Comparison of ENCODE assay signal across 24 mouse cellular contexts in genomic region chr10:75649406-75649995, GRCm38 (mm10). TPM values are rescaled to one million over a fixed set of nuclear protein-coding genes. Genes with fewer than 3 reads are reported as not detected.
DNase-seq lines count a peak whose midpoint lies in the region; ATAC-seq and TF ChIP-seq lines count a peak whose summit lies in the region.
"Had no signal": no experiment of that assay in that cellular context is flagged by ENCODE, and none has a peak within 500 bp of the region (broad histone marks: within the 10 kb centered on the region; RNA-seq: fewer than 3 reads in every experiment).

No protein-coding gene starts in this region.

- H3K9ac ChIP-seq in ES-Bruce4 (ENCODE audit: low read depth, poor library complexity, severe bottlenecking): peak overlapping the region; percentile 25; the same call in 1 of the 2 replicates
- H3K9ac ChIP-seq in intestine, embryonic 16.5 days (ENCODE audit: low read depth, low read length): no peak overlapping the region
- H3K9ac ChIP-seq: embryonic facial prominence, embryonic 13.5 days; forebrain, embryonic 12.5 days; forebrain, embryonic 15.5 days; hindbrain, embryonic 13.5 days; intestine, embryonic 15.5 days had no signal

- ATAC-seq in intestine, embryonic 16.5 days: no peak
- ATAC-seq: forebrain, embryonic 15.5 days; hindbrain, embryonic 16.5 days; intestine, embryonic 15.5 days had no signal

- 95% methylated on average over 4 of the region's 4 CpGs for WGBS in intestine, embryonic 16.5 days

- H3K27ac ChIP-seq in gastrocnemius, adult 2 months: no peak overlapping the region
- H3K27ac ChIP-seq in ES-Bruce4 (ENCODE audit: insufficient read depth, low read length): peak overlapping the region; percentile 91
- H3K27ac ChIP-seq in intestine, embryonic 16.5 days (ENCODE audit: low read length): no peak overlapping the region
- H3K27ac ChIP-seq: embryonic facial prominence, embryonic 10.5 days; embryonic facial prominence, embryonic 13.5 days; forebrain, embryonic 12.5 days; forebrain, embryonic 15.5 days; hindbrain, embryonic 13.5 days; intestine, embryonic 15.5 days had no signal

- H3K4me3 ChIP-seq in gastrocnemius, adult 2 months: no peak overlapping the region
- H3K4me3 ChIP-seq in ES-Bruce4 (ENCODE audit: low read depth, low read length): no peak overlapping the region
- H3K4me3 ChIP-seq in intestine, embryonic 16.5 days (ENCODE audit: low read length): no peak overlapping the region
- H3K4me3 ChIP-seq: embryonic facial prominence, embryonic 10.5 days; embryonic facial prominence, embryonic 13.5 days; erythroblast, embryonic 14.5 days; forebrain, embryonic 12.5 days; forebrain, embryonic 15.5 days; hindbrain, embryonic 13.5 days; intestine, embryonic 15.5 days had no signal

- no peaks in the 10 kb centered on the region for H3K27me3 ChIP-seq in ES-Bruce4 (ENCODE audit: control insufficient read depth, insufficient read depth, low read length, poor library complexity, severe bottlenecking)
- no peaks in the 10 kb centered on the region for H3K27me3 ChIP-seq in intestine, embryonic 16.5 days (replicated peaks; ENCODE audit: control insufficient read depth, insufficient read depth, low read length)
- H3K27me3 ChIP-seq: CH12.LX; embryonic facial prominence, embryonic 13.5 days; forebrain, embryonic 12.5 days; forebrain, embryonic 15.5 days; hindbrain, embryonic 13.5 days; intestine, embryonic 15.5 days had no signal

- intact Hi-C loops in gastrocnemius, adult 2 months (cut with DNase I): no loop called here
- intact Hi-C loops in gastrocnemius, postnatal 36 days (cut with DNase I): no loop called here

- no peak for TF ChIP-seq CTCF in gastrocnemius, adult 2 months (IDR thresholded peaks at IDR 0.05)
- TF ChIP-seq CTCF in ES-Bruce4 (IDR thresholded peaks at IDR 0.05; ENCODE audit: low read depth, low read length): no peak

- peaks cover 30% of the 10 kb centered on the region for H3K4me1 ChIP-seq in ES-Bruce4 (ENCODE audit: control insufficient read depth, insufficient read depth, low read length)
- no peaks in the 10 kb centered on the region for H3K4me1 ChIP-seq in intestine, embryonic 16.5 days (ENCODE audit: control insufficient read depth, insufficient read depth, low read length)
- H3K4me1 ChIP-seq: embryonic facial prominence, embryonic 13.5 days had no signal

- peak; percentile 89; the same call in 1 of the 2 replicates for TF ChIP-seq EP300 in ES-Bruce4 (IDR thresholded peaks at IDR 0.05; ENCODE audit: insufficient read depth, low read depth, low read length)

- no peaks in the 10 kb centered on the region for H3K9me3 ChIP-seq in ES-Bruce4 (replicated peaks; ENCODE audit: control insufficient read depth, insufficient read depth, low read length, poor library complexity, severe bottlenecking)
- no peaks in the 10 kb centered on the region for H3K9me3 ChIP-seq in intestine, embryonic 16.5 days (ENCODE audit: control insufficient read depth, low read length)
- H3K9me3 ChIP-seq: embryonic facial prominence, embryonic 10.5 days; embryonic facial prominence, embryonic 13.5 days; forebrain, embryonic 12.5 days; forebrain, embryonic 15.5 days; hindbrain, embryonic 13.5 days; intestine, embryonic 15.5 days had no signal

- peak; percentile 7 for DNase-seq in gastrocnemius, adult 2 months
- DNase-seq in gastrocnemius, postnatal 36 days: no peak
- peak; percentile 78 for DNase-seq in R1 (ENCODE audit: low read depth, low spot score)
- DNase-seq in lung, postnatal 25 days (ENCODE audit: low spot score): no peak
- DNase-seq in thymus, postnatal 14 days: no peak
- DNase-seq: adrenal gland, postnatal 10 days; adrenal gland, postnatal 36 days; B cell, adult 2 months; cerebellum, adult 2 months; embryo, embryonic 11 days; gastrocnemius, postnatal 10 days; heart, adult 11 months had no signal

- no peak for TF ChIP-seq POLR2A in ES-Bruce4 (IDR thresholded peaks at IDR 0.05; ENCODE audit: insufficient read depth, low read length)

- H3K4me2 ChIP-seq in intestine, embryonic 16.5 days (ENCODE audit: low read depth, low read length): no peak overlapping the region
- H3K4me2 ChIP-seq: embryonic facial prominence, embryonic 13.5 days; forebrain, embryonic 12.5 days; forebrain, embryonic 15.5 days; heart, embryonic 11.5 days; hindbrain, embryonic 13.5 days; intestine, embryonic 15.5 days had no signal

- peaks cover 2% of the 10 kb centered on the region; the same call in 1 of the 2 replicates for H3K36me3 ChIP-seq in ES-Bruce4 (ENCODE audit: control insufficient read depth, insufficient read depth, low read length, poor library complexity, severe bottlenecking)
- peaks cover 35% of the 10 kb centered on the region for H3K36me3 ChIP-seq in intestine, embryonic 16.5 days (ENCODE audit: control insufficient read depth, insufficient read depth, low read length)

RNA-seq across cellular contexts. Expression of gene Susd2, which starts 5.7 kb away (rescaled TPM):
- 1 to 10 TPM; 1.0 to 2.4 TPM for total RNA-seq in gastrocnemius, adult 2 months (2021)
- 1 to 10 TPM in 1 of 2 experiments, under 1 TPM in 1; 0.99 to 1.4 TPM for total RNA-seq in gastrocnemius, postnatal 36 days (2021)
- polyA plus RNA-seq in ES-Bruce4 (2011; ENCODE audit: insufficient read depth, insufficient read length, low read depth, missing spikeins): 11.1 and 11.7 TPM in 2 replicates
- 19.1 and 23.3 TPM in 2 replicates for polyA plus RNA-seq in intestine, embryonic 16.5 days (2015; fragmentation: Nextera tagmentation; extraction: Ambion mirVana)

Comparison
In these comparisons a context has a peak if more than half of its experiments do, and no peak if none do; other contexts are left out.
1. DNase-seq: peak in gastrocnemius, adult 2 months (single experiment) and R1 (single experiment); none in gastrocnemius, postnatal 36 days (0 of 2), lung, postnatal 25 days (single experiment) and thymus, postnatal 14 days (single experiment).